Mouse (Mus musculus) myocyte (in vitro differentiated cells): Measurements from ENCODE around the gene Tchp.

ENCODE experiments used
- CEBPB ChIP-seq: IDR thresholded peaks from 2 replicates; pipeline ENCODE4 v1.6.1; 2011; ENCODE audit warnings: mild to moderate bottlenecking, moderate library complexity; ENCODE audit not compliant: poor library complexity, insufficient read depth, severe bottlenecking
- E2F4 ChIP-seq: IDR thresholded peaks from one replicate; pipeline ENCODE4 v1.6.1; 2011; ENCODE audit warnings: mild to moderate bottlenecking, control low read depth, moderate library complexity; ENCODE audit not compliant: insufficient read depth
- MAX ChIP-seq: IDR thresholded peaks from one replicate; pipeline ENCODE4 v1.6.1; 2011; ENCODE audit warnings: low read depth, mild to moderate bottlenecking, control low read depth
- MYOG ChIP-seq, 3 experiments: IDR thresholded peaks; one replicate each; pipeline ENCODE4 v1.6.1; 2011; ENCODE audit warnings: control low read depth in 2 of 3, low read depth in 2 of 3, mild to moderate bottlenecking in 2 of 3; ENCODE audit not compliant: insufficient read length in 2 of 3, control insufficient read depth in 1 of 3, insufficient read depth in 1 of 3
- POLR2A ChIP-seq: IDR thresholded peaks from one replicate; pipeline ENCODE4 v1.6.1; 2011; ENCODE audit warnings: low read depth, mild to moderate bottlenecking, control low read depth, moderate library complexity; ENCODE audit not compliant: insufficient read length
- TCF12 ChIP-seq: IDR thresholded peaks from one replicate; pipeline ENCODE4 v1.6.1; 2011; ENCODE audit warnings: mild to moderate bottlenecking, control low read depth; ENCODE audit not compliant: poor library complexity, insufficient read depth, severe bottlenecking

DNA sequence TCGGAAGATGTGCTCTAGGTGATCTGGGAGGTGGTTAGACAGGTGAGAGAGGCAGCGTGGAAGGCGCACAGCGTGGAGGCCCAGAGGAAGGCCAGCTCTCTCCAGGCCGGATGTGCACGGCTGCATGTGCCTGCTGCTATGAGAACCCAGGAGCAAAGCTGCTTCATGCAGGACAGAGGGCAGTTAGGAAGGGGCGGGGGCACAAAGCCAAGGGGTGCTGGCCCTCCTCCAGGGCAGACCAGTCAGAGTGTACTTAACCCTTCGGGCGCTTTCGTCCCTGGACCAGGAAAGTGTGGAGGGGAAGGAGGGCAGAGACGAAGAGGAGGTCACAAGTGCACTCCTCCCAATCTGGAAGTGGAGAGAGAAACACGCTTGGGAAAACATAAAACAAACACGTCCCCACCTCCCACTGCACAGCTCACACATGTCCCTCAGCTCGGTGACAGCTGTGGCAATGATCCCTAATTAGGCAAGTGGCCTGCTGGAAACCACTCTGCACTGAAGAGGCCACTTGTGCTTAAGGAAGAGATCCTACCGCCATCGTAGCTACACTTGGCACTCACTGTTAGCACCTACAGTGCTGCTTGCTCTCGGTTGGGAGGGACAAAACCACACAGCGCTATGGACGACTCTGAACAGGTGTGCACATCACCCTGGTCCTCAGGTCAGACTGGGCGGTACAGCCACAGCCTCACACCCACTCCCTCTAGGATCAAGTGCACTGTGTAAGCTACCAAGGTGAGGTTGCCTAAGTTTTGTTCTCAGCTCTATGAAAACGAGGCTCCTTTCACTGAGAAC, 29.7 kb downstream of the Tchp start:
- TF ChIP-seq POLR2A (no peak), TCF12 (peak; percentile 7), CEBPB (no peak), E2F4 (no peak), MAX (no peak), MYOG (IDR thresholded peaks at IDR 0.05; ENCODE audit: control insufficient read depth in 1 of 3, insufficient read depth in 1 of 3, insufficient read length in 2 of 3, low read depth in 2 of 3) (peak; percentile 9 to 48 (median 18))
